Mouse (Mus musculus) adrenal gland, postnatal 4 days (tissue): ENCODE results near the gene Gm20388. TPM values are rescaled to one million over a fixed set of nuclear protein-coding genes. Genes with fewer than 3 reads are reported as not detected.
A peak's percentile ranks its signal among the peaks of the same experiment; 100 is the strongest.

Experiments
- DNase-seq, 2 experiments: peaks; one replicate each; pipeline ENCODE4 v3.0.0; 2021 to 2022; ENCODE audit warnings: low spot score in 2 of 2, mixed read lengths in 2 of 2
- total RNA-seq, 2 experiments: library from RNA; stranded (reverse); gene quantifications; 2 replicates each; pipeline ENCODE4 v1.2.3; 2021

Gene Gm20388
- total RNA-seq, 2 experiments from 2014 or later, result 8.8 TPM; not detected in 1

GRCm38 (mm10) chr8:120832022-120832421, 921.4 kb downstream of the Gm20388 start:
- DNase-seq, result no peak

- no peak for DNase-seq
These were observed 922.6 kb downstream of the Gm20388 start for GRCm38 (mm10) chr8:120833196-120833595.

GRCm38 (mm10) chr8:120839031-120839430, 928.4 kb downstream of the Gm20388 start:
- DNase-seq, result no peak

- no peak for DNase-seq
These were observed 932.4 kb downstream of the Gm20388 start for GRCm38 (mm10) chr8:120843084-120843483.

- DNase-seq, result no peak
These were observed 935.4 kb downstream of the Gm20388 start for GRCm38 (mm10) chr8:120846018-120846417.

- no peak for DNase-seq
These were observed 936.6 kb downstream of the Gm20388 start for GRCm38 (mm10) chr8:120847279-120847678.

- DNase-seq, result no peak
These were observed 937.1 kb downstream of the Gm20388 start for GRCm38 (mm10) chr8:120847735-120848134.

GRCm38 (mm10) chr8:120848434-120848833, 937.8 kb downstream of the Gm20388 start:
- peak in 1 of 2 experiments; percentile 13 for DNase-seq

- DNase-seq, result no peak
These were observed 940.8 kb downstream of the Gm20388 start for GRCm38 (mm10) chr8:120851411-120851810.

- no peak for DNase-seq
These were observed 949.2 kb downstream of the Gm20388 start for GRCm38 (mm10) chr8:120859881-120860280.

GRCm38 (mm10) chr8:120860423-120861126, 949.9 kb downstream of the Gm20388 start:
- no peak for DNase-seq

- DNase-seq, result no peak
These were observed 953.0 kb downstream of the Gm20388 start for GRCm38 (mm10) chr8:120863683-120864082.

- no peak for DNase-seq
These were observed 956.7 kb downstream of the Gm20388 start for GRCm38 (mm10) chr8:120867386-120867785.

- DNase-seq, result no peak
These were observed 962.0 kb downstream of the Gm20388 start for GRCm38 (mm10) chr8:120872661-120873060.

- DNase-seq, result no peak
These were observed 965.6 kb downstream of the Gm20388 start for GRCm38 (mm10) chr8:120876010-120876918.

- no peak for DNase-seq
These were observed 966.4 kb downstream of the Gm20388 start for GRCm38 (mm10) chr8:120877005-120877404.

- DNase-seq, result no peak
These were observed 969.3 kb downstream of the Gm20388 start for GRCm38 (mm10) chr8:120879928-120880327.

GRCm38 (mm10) chr8:120881634-120882033, 971.0 kb downstream of the Gm20388 start:
- DNase-seq, result no peak

- DNase-seq, result no peak
These were observed 972.0 kb downstream of the Gm20388 start for GRCm38 (mm10) chr8:120882657-120883056.

- no peak for DNase-seq
These were observed 972.7 kb downstream of the Gm20388 start for GRCm38 (mm10) chr8:120883369-120883768.

- no peak for DNase-seq
These were observed 973.2 kb downstream of the Gm20388 start for GRCm38 (mm10) chr8:120883853-120884252.

- DNase-seq, result no peak
These were observed 974.2 kb downstream of the Gm20388 start for GRCm38 (mm10) chr8:120884881-120885280.
